Mouse (Mus musculus): ENCODE data around the gene Olfr670.

- TF ChIP-seq CTCF (conservative IDR thresholded peaks at IDR 0.05; ENCODE audit: insufficient read depth, insufficient read length, low read depth, low read length) (no peak), POLR2A (IDR thresholded peaks at IDR 0.05; ENCODE audit: low read depth, low read length) (no peak)
These were observed 41.0 kb downstream of the Olfr670 start, which contains the start of gene Olfr667 for GRCm38 (mm10) chr7:104921382-104921781.

Measured in kidney, adult 2 months (tissue).